Mouse (Mus musculus): ENCODE measurements around the gene Olfr1369-ps1. TPM values are rescaled to one million over a fixed set of nuclear protein-coding genes. Genes with fewer than 3 reads are reported as not detected.
"Not testable (repeated sequence)": the region's sequence is repeated elsewhere in the genome, so short reads cannot be mapped to it uniquely, and the experiment has no call there.

Olfr1369-ps1 gene
- not detected in 2 replicates for polyA plus RNA-seq (2012)

DNA sequence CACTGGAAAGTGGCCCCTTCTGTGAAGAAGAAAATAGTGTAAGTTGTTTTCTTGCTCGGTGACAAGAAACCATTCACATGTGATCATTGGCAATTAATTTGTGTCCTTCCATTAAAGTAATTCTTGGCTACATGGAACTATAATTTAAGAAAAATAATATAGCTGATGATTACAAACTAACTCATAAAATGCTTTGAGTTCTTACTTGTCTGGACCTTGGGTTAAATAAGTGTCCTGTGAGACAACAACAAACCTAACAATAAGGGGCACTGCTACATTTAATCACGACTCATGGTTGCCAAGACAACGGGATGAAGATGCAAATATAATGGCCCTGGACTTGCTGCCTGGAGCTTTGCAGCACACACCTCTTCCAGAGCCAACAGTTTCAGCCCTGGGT lies at the start of gene Olfr1369-ps1:
TSS of gene Olfr1369-ps1 (plus strand) at position 301 of the 400 bp plus-strand sequence.
- TF ChIP-seq GATA1 (IDR thresholded peaks at IDR 0.05; ENCODE audit: low read length): not testable (repeated sequence)

DNA sequence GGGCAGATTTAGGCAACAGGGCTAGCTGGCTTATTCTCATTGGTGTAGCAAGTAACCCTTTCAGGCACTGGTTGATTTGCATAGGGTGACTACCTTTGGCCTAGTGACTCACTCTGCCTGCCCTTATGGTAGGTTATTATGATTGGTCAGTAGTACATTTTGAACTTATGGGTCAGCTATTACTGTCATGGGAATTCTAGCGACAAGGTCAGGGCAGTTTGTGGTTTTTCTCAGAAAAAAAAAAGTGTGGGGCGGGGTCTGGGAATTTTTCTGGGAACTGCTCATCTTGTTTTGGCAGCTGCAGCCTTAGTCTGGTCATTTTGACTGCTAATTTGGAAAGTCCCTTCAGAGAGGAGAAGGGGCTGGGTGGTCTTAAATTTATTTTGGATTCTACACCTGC lies 45.3 kb upstream of the Olfr1369-ps1 start:
- no peak for TF ChIP-seq GATA1 (IDR thresholded peaks at IDR 0.05; ENCODE audit: low read length)

DNA sequence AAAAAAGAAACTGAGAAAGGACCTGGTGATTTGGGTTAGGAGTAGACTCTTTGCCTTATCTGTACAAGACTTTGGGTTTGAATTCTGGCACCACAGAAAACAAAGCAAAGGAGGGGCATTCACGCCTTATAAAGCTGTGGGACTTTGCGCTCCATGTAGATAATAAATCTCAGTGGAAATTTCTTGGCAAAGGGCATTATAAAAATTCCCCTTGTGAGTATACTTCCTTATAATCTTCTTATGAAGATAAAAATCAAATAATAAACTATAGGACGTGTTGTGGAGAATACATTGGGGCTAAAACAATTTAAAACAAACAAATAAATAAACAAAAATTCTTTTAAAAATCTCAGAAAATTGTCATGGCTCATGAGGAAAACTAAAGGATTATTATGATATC lies 36.4 kb upstream of the Olfr1369-ps1 start, which contains the start of gene Olfr1370:
TSS of gene Olfr1370 (minus strand) at position 101 of the 400 bp plus-strand sequence.
- no peak for TF ChIP-seq GATA1 (IDR thresholded peaks at IDR 0.05; ENCODE audit: low read length)

DNA sequence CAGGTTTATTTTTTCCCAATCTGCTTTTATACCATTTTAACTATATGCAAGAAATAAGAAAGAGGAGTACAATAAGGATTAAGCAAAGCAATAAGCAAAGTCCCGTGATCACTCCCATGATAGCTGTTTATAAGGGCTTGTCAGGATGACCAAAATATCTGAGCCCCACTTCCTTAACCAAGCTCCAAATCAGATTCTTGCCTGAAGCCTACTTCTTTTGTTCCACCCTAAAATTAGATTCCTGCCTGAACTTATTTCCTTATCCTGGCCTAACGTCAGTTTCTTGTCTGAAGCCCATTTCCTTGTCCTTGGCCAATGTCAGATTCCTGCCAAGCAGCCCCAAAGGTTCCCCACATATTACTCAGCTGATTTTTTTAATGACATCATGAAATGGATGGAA lies 28.6 kb upstream of the Olfr1369-ps1 start:
- TF ChIP-seq GATA1 (IDR thresholded peaks at IDR 0.05; ENCODE audit: low read length): no peak

DNA sequence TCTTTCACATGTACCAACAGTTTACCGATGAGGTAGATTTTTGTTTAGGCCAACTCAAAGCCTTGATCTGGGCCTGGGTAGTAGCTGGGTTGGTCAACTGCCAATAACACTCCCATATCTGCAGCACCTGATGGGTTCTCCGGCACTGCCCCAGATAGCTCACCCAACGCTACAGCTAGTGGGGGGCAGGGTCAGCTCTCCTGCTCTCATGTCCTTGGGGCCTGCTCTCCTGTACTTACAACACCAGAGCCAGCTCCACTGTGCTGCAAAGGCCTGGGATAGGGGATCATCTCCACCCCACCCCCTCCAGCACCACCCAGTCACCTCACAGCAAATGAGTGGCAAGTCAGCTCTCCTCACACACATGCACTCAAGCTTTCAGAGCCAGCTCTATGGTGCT lies 1.5 kb upstream of the Olfr1369-ps1 start:
- TF ChIP-seq GATA1 (IDR thresholded peaks at IDR 0.05; ENCODE audit: low read length): no peak

DNA sequence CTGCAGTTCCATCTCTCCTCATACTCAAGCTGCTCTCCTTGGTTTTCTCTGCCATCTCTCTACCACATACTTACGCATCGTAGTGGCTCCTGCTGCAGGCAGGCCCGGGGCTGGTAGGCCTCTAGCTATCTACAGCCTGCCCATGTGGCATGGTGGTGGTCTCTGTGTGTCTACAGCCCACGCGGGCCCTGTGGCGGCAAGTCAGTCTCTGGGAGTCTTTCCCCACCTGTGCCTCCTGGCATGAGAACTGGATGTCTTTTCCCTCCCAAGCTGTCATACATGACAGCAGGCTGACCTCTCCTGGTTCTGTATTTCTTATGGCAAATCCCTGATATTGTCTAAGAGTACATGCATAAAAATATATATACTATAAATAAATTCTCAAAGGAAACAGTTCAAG lies 842 bp upstream of the Olfr1369-ps1 start:
- no peak for TF ChIP-seq GATA1 (IDR thresholded peaks at IDR 0.05; ENCODE audit: low read length)

DNA sequence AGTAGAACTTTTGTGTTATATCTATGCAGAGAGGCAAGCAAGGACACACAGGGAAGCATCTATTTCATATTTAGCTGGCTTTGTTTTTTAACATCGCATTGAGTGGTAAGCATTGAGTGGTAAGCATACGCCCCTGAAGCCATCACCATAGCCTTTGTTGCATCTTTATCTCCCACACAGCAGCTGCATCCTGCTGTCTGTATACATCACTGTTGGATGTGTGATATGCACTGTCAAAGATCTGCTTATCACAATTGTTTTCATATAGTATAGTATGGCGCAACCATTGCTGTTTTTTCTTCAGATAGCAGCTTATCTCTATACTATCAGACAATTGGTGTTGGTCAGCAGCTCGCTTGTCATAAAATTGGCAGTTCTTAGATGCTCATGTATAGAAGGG lies 2.8 kb downstream of the Olfr1369-ps1 start:
- TF ChIP-seq GATA1 (IDR thresholded peaks at IDR 0.05; ENCODE audit: low read length): peak; percentile 87

DNA sequence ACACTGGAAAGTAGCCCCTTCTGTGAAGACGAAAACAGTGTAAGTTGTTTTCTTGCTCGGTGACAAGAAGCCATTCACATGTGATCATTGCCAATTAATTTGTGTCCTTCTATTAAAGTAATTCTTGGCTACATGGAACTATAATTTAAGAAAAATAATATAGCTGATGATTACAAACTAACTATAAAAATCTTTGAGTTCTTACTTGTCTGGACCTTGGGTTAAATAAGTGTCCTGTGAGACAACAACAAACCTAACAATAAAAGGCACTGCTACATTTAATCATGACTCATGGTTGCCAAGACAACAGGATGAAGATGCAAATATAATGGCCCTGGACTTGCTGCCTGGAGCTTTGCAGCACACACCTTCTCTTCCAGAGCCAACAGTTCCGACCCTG lies 18.1 kb downstream of the Olfr1369-ps1 start, which contains the start of gene Olfr263:
TSS of gene Olfr263 (plus strand) at position 301 of the 400 bp plus-strand sequence.
- not testable (repeated sequence) for TF ChIP-seq GATA1 (IDR thresholded peaks at IDR 0.05; ENCODE audit: low read length)

DNA sequence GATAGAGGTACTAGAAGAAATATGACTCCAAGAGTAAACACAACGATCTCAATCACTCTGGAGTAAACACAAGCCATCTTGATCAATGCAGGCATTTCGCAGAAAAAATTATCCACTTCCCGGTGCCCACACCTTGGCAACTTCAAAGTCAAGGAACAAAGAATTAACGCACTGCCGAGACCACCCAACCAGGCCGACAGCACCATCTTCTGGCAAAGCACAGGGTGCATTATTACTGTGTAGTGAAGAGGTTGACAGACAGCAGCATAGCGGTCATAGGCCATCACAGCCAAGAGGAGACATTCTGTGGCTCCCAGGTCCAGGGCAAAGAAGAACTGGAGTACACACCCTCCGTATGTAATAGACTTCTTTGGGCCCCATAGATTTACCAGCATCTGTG lies 31.1 kb downstream of the Olfr1369-ps1 start:
- no peak for TF ChIP-seq GATA1 (IDR thresholded peaks at IDR 0.05; ENCODE audit: low read length)

DNA sequence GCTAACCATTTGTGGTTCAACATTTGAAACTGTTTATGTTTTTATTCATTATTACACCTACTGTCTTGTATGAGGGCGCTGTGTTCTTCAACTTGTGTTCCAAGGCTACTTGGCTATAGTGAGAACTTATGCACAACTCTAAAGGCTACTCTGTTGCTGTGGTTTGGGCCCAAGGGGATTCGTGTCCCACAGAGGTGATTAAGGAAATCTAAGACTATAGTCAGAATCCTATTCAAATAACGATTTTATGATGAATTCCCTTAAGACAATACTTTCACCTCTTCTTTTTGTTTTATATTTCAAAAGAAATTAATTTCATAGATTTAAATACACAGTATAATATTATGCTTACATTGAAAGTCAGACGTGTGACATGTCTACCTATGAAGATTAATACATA lies 34.5 kb downstream of the Olfr1369-ps1 start, which contains the start of gene Olfr1368:
TSS of gene Olfr1368 (minus strand) at position 101 of the 400 bp plus-strand sequence.
- TF ChIP-seq GATA1 (IDR thresholded peaks at IDR 0.05; ENCODE audit: low read length): no peak

DNA sequence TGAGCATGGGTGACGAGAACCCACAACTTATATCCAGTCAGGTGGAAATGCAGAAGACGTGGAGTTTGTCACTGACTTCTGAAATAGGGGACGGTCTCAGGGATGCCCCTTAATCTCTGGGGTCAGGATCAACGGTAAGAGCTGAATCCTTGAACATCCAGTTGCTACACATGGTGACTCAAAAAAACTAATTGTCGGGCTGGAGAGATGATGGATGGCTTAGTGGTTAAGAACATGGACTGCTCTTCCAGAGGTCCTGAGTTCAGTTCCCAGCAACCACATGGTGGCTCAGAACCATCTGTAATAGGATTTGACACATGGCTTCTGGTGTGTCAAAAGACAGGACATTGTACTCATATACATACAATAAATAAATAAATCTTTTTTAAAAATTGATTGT lies 44.6 kb downstream of the Olfr1369-ps1 start:
- TF ChIP-seq GATA1 (IDR thresholded peaks at IDR 0.05; ENCODE audit: low read length): no peak

DNA sequence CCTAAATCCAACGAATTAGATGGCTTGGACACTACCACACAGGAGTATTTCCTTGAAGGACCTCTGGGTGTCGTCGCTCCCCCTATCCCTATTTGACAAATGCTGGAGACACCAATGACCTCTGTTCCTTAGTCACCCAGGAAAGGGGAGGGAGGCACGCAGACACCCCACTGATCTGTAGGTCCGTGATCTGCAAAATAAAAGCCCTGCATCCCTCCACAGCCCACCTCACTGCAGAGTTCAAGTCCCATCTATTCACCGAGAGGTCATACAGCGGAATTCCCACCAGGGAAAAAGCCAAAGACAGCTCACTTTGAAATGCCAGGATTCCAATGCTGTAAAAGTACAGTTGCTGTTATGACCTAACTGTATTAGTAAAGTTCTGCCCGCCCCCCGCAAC lies 46.8 kb downstream of the Olfr1369-ps1 start:
- no peak for TF ChIP-seq GATA1 (IDR thresholded peaks at IDR 0.05; ENCODE audit: low read length)

DNA sequence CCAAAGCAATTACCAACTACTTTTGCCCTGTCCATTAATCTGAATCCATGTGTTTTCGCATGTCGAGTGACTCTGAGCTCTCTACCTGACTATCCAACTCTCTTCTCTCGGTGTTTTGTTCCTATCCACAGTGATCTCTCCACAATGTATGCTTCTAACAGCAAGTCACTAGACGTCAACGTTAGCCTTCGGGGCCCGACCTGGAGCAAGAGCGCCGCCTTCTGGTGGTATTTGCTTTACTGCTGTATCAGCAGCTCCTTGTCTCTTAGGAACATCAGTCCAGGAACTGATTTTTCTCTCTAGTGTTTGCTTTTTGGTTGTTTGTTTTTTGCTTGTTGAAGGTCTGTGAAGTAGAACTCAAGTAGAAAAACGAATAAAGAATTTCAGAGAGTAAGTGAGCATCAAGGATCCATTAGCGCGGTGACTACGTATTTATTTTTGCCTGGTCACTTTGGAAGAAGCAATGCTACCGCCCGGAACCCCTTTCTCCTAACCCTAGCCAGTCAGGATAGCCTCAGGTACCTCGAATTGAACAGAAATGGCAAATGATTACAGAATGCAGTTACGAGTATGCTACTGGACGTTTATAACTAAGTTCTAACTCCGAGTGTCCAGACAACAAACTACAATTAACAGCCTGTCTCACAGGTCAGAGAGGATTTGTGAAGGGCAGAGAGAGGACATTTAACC lies 47.6 kb downstream of the Olfr1369-ps1 start:
- TF ChIP-seq GATA1 (IDR thresholded peaks at IDR 0.05; ENCODE audit: low read length): no peak

DNA sequence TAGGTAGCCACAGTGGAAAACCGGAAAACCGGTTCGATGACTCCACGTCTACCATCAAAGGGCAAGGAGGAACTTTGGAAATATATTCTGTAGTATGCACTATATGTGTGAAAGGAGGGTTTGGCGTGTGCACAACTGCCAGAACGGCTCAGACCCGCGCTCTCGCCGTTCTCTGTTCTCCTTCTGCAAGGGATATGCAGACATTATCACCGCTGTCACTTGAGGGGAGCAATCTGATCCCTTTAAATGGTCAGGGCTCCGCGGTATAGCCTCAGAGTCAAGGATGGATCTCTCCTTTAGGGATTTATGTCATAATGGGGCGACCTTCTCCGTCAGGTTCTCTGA lies 48.2 kb downstream of the Olfr1369-ps1 start:
- TF ChIP-seq GATA1 (IDR thresholded peaks at IDR 0.05; ENCODE audit: low read length): no peak

DNA sequence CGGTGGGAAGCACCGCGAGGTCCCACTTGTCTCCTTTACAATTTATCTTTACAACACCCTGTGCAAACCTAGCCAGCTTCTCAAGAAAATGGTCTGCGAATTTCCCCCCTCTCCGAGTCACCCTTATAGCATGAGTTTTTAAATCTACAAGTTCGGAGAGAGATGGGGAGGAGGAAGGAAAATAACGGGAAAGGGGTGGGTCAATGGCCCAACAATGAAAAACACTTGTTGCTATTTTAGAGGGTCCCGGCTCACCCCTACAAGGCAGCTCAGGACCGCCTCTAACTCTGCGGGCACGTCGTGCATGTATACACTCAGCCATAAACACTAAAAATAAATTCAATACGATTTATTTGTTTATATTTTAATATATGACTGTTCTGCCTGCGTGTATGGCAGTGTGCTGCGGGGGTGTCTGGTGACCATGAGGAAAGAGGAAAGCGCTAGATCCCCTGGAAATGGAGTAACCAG lies 48.8 kb downstream of the Olfr1369-ps1 start:
- no peak for TF ChIP-seq GATA1 (IDR thresholded peaks at IDR 0.05; ENCODE audit: low read length)

DNA sequence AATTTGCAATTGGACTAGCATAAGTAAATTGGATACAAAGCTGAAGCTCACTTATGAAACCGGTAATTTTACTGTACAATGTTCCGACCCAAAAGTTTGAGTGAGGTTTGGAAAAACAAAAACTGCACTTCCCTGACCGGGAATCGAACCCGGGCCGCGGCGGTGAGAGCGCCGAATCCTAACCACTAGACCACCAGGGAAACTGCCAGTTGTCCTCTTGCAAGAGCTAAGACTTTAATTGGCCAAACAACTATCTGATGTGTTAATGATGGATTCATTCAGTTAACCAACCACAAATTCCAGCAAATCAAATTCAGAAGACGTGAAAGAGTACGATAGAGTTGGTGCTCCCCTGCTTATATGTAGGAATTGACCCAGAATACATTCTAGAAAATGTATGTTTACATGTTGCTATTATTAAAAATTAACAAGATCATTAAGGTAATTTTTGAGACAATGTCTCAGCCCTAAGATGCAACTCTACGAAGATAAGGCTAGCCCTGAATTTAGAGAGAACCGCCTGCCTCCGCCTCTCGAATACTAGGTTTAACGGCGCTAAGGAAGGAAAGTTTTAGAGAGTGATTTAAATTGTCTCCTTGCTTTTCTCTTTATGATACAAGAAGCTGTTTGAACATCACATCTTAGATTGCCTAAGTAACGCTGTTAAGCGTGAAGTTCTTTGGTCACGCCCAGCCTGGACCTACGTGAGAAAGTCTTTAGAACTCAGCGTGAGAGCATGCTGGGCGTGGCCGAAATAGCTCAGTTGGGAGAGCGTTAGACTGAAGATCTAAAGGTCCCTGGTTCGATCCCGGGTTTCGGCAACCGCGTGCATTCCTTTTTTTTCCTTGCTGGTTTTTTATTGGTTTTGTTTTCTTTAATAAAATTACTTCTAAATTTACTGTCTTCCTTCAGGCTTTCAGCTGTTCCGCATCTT lies 49.6 kb downstream of the Olfr1369-ps1 start:
- no peak for TF ChIP-seq GATA1 (IDR thresholded peaks at IDR 0.05; ENCODE audit: low read length)
